In the genomic region with DNA sequence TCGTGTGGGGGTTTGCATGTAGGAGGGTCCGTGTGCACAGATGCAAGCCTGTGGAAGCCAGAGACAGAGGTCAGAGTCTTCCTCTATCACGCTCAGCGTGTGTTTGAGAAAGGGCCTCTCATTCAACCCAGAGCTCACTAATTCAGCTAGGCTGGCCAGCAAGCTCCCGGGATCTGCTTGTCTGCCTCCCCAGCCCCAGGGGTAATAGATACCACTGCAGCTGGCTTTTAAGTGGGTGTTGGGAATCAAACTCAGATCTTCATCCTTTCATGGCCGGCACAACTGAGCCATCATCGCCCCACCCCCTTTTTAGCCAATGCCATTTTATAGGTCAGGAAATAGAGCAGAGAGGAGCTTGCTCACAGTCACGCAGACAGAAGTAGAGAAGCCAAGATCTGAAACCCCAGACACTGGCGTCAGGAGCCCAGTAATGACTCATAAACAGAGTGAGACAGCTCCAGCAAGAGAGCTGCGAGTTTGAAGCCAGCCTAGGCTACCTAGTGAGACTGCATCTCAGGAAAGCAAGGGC, we compare ENCODE assay signal across 8 mouse cellular contexts.
DNase-seq lines count a peak whose midpoint lies in the region.

No protein-coding gene starts in this region.

- peak; percentile 83 for DNase-seq in adrenal gland, adult 2 months
- DNase-seq in adrenal gland, postnatal 25 days, result no peak
- DNase-seq in 3134 (ENCODE audit: extremely low read depth, insufficient read length, low spot score) (peak; percentile 75), liver (no peak)
- peak; percentile 66 for DNase-seq in embryo, embryonic 11 days
- DNase-seq in hindbrain, embryonic 10.5 days (ENCODE audit: low spot score), result peak; percentile 56
- DNase-seq in midbrain, embryonic 10.5 days (ENCODE audit: low spot score), result peak; percentile 64
- DNase-seq in right cerebral cortex, postnatal 4 days, result no peak

- peaks cover 88% of the 10 kb centered on the region for H3K4me1 ChIP-seq in hindbrain, embryonic 10.5 days (replicated peaks)
- peaks cover 88% of the 10 kb centered on the region for H3K4me1 ChIP-seq in midbrain, embryonic 10.5 days

- H3K27ac ChIP-seq in hindbrain, embryonic 10.5 days, result peak overlapping the region; percentile 100
- peak overlapping the region; percentile 100 for H3K27ac ChIP-seq in midbrain, embryonic 10.5 days (replicated peaks)

- H3K27me3 ChIP-seq in hindbrain, embryonic 10.5 days (ENCODE audit: insufficient read depth, poor library complexity, severe bottlenecking), result no peaks in the 10 kb centered on the region
- no peaks in the 10 kb centered on the region; the same call in 1 of the 2 replicates for H3K27me3 ChIP-seq in midbrain, embryonic 10.5 days (ENCODE audit: low read depth, poor library complexity, severe bottlenecking)

- 14% methylated on average over 10 of the region's 10 CpGs for WGBS in hindbrain, embryonic 10.5 days
- WGBS in midbrain, embryonic 10.5 days, result 7% methylated on average over 10 of the region's 10 CpGs

- H3K36me3 ChIP-seq in hindbrain, embryonic 10.5 days, result no peaks in the 10 kb centered on the region
- H3K36me3 ChIP-seq in midbrain, embryonic 10.5 days, result no peaks in the 10 kb centered on the region

- no peaks in the 10 kb centered on the region for H3K9me3 ChIP-seq in hindbrain, embryonic 10.5 days
- no peaks in the 10 kb centered on the region for H3K9me3 ChIP-seq in midbrain, embryonic 10.5 days (replicated peaks)

- H3K4me3 ChIP-seq in hindbrain, embryonic 10.5 days, result peak overlapping the region; percentile 53; the same call in 1 of the 2 replicates
- H3K4me3 ChIP-seq in midbrain, embryonic 10.5 days, result peak overlapping the region; percentile 54

Comparison
In these comparisons a context has a peak if more than half of its experiments do, and no peak if none do; other contexts are left out.
1. DNase-seq: peak in adrenal gland, adult 2 months (single experiment), 3134 (single experiment), embryo, embryonic 11 days (single experiment), hindbrain, embryonic 10.5 days (single experiment) and midbrain, embryonic 10.5 days (single experiment); none in adrenal gland, postnatal 25 days (single experiment), right cerebral cortex, postnatal 4 days (single experiment) and liver (single experiment).